Mouse (Mus musculus) CD4-positive helper T cell, adult 2 months (primary cell): ENCODE results near the gene Pde4dip.

Source experiments
- DNase-seq: peaks from one replicate; pipeline ENCODE4 v3.0.0-alpha.2; 2012; ENCODE audit warnings: low read depth, missing footprints, low spot score

The Pde4dip gene

DNA sequence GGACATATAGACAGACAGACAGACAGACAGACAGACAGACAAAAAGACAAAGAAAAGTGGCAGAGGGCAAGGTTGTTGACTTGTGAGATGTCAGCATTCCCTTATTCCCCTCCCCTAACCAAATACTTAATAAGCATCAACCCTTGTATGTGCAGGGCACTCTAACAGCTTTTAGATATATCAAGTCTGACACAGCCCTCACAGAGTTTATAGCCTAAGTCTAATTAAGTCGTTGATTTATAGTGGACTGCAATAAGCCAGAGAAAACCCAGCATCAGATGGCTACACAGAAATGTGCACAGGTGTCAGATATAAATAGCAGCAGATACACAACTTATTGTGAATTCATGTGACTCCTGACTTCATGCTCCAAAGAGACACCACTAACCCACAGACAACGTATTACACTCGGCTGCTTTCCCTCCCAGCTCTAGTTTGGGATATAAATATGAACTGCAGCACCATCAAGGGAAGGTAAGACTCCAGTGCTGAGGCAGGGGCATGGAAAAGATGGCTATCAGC is 87.3 kb downstream of the Pde4dip start:
- DNase-seq = no peak

DNA sequence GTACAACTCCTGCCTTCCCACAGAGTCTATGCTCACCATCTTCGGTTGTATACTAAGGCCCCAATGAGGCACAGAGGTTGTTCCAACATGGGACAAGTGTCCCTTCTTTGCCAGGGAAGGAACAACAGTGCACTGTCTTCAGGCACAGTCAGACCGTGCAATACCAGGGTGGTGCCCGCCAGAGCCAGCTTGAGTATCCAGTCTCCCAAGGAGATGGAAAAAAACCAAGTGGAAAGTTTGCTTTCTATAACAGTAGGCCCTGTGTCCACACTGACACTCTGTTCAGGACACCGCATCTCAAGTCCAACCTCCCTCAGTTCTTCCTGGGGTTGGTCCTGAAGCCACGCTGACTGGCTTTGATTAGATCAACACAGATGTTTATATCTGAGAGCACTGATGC is 87.8 kb downstream of the Pde4dip start:
- no peak for DNase-seq

- no peak for DNase-seq
Observed at GRCm38 (mm10) chr3:97800004-97800403, 88.5 kb downstream of the Pde4dip start.

GRCm38 (mm10) chr3:97799267-97799666 is 89.2 kb downstream of the Pde4dip start:
- DNase-seq = peak; percentile 7

DNA sequence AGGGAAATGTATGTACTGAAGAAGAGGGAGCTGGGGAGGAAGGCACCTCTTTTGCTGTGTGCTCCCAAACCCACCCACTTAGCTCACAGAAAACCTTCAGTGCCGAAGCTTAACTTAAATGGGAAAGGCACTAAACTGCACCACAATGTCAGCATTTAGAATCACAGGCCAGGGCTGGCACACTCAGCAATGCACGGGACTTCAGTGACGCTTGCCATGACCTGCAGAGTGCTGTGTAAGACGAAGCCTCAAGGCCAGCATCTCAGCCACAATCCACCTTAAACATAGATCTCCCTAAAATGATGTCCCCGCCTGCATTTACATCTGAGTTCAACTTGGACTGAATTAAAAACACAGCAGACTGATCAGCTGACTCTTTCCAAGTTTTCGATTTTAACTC is 91.1 kb downstream of the Pde4dip start:
- DNase-seq = no peak

GRCm38 (mm10) chr3:97793995-97794394 is 94.5 kb downstream of the Pde4dip start:
- no peak for DNase-seq

- DNase-seq = no peak
Observed at GRCm38 (mm10) chr3:97790150-97790549, 98.4 kb downstream of the Pde4dip start.

GRCm38 (mm10) chr3:97789317-97789716 is 99.2 kb downstream of the Pde4dip start:
- no peak for DNase-seq

- no peak for DNase-seq
Observed at GRCm38 (mm10) chr3:97776195-97776594, 112.3 kb downstream of the Pde4dip start.

- DNase-seq = no peak
Observed at GRCm38 (mm10) chr3:97775742-97776141, 112.8 kb downstream of the Pde4dip start.

- DNase-seq = peak; percentile 8
Observed at GRCm38 (mm10) chr3:97774861-97775260, 113.6 kb downstream of the Pde4dip start.

GRCm38 (mm10) chr3:97767771-97768762 is 120.4 kb downstream of the Pde4dip start:
- DNase-seq = peak; percentile 93

DNA sequence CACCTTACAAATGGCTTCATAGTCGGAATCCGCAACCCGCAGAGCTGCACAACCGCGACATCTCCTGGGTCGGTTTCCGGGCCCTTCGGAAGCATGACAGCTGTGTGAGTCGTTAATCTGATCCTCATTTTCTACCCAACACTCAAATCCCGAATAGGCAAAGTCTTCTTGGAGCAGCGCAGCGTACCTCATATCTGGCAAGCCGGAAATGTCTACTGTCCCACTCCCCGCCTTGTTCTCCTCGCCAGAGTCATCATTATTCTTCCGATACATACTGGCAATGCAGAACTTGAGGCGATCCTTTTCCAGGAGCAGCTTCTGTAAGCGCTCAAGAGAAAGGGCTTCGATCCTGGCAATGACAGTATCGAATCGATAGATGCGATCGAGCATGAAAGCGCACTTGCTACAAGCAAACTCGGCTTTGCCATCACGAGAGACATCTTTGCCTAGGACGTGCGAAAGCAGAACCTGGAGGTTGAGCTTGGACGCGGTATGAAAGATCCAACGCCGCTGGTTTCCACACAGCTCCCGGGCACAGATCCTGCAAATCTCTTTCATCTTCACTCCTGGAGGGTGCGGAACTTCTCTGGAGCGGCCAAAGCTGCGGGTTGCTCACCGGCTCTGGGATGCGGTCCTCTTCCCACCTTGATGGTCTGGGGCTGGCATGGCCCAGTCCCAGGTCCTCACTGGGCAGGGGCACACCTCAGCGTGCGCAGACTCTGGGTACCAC is 121.3 kb downstream of the Pde4dip start:
- peak; percentile 28 for DNase-seq

- DNase-seq = peak; percentile 18
Observed at GRCm38 (mm10) chr3:97766459-97766858, 122.0 kb downstream of the Pde4dip start.

- no peak for DNase-seq
Observed at GRCm38 (mm10) chr3:97764152-97764551, 124.4 kb downstream of the Pde4dip start.

DNA sequence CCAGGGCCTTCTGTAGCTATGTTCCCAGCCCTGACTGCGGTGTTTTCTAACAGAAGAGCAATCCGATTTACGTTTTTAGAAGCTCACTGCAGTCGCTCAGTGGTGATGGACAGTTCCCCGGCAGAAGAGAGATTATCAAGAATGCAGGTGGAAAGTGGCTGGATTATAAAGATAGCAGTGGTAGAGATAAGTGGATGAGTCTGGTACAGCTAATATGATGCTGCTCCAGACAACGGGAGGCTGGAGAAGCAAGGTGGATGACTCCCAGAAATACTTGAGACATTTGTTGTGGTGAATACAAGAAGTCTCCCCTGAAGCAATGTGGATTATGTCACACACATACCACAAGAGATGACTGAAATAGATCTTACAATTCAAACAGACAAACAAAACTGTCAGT is 126.6 kb downstream of the Pde4dip start:
- no peak for DNase-seq

GRCm38 (mm10) chr3:97761168-97761567 is 127.3 kb downstream of the Pde4dip start:
- no peak for DNase-seq

GRCm38 (mm10) chr3:97759846-97760245 is 128.7 kb downstream of the Pde4dip start:
- no peak for DNase-seq

- DNase-seq = no peak
Observed at GRCm38 (mm10) chr3:97757501-97757900, 131.0 kb downstream of the Pde4dip start.

- DNase-seq = no peak
Observed at GRCm38 (mm10) chr3:97756283-97757074, 132.0 kb downstream of the Pde4dip start.

GRCm38 (mm10) chr3:97755411-97755810 is 133.1 kb downstream of the Pde4dip start:
- DNase-seq = no peak
